Mouse (Mus musculus) neural tube, embryonic 12.5 days (tissue): ENCODE measurements around the gene Fmr1. TPM values are rescaled to one million over a fixed set of nuclear protein-coding genes. Genes with fewer than 3 reads are reported as not detected.

Source experiments
- polyA plus RNA-seq: library from polyadenylated mRNA; unstranded; fragments of >200 nt; fragmentation: Nextera tagmentation; extraction: Ambion mirVana; gene quantifications from 2 replicates; pipeline ENCODE4 v1.2.1, GENCODE M21; 2016

Gene Fmr1
- polyA plus RNA-seq, 1 experiment from 2014 or later: 70.6 TPM

Other genes starting within 250 kb of the Fmr1 start
- gene Fmr1nb, start 83.3 kb downstream of the Fmr1 start, polyA plus RNA-seq: not detected in 2 replicates
- gene Gm14698, start 142.6 kb downstream of the Fmr1 start, polyA plus RNA-seq: 3.1 and 3.3 TPM in 2 replicates
- not detected in 2 replicates for gene Gm6812, start 214.5 kb downstream of the Fmr1 start, polyA plus RNA-seq